Mouse (Mus musculus) bone marrow, adult 2 months (tissue): ENCODE measurements around the gene Ssx9. TPM values are rescaled to one million over a fixed set of nuclear protein-coding genes. Genes with fewer than 3 reads are reported as not detected.
"Not testable (repeated sequence)": the region's sequence is repeated elsewhere in the genome, so short reads cannot be mapped to it uniquely, and the experiment has no call there.

Experiments
- H3K27ac ChIP-seq: fragments of 200-500 bp; 2 replicates; pipeline ENCODE4 v1.5.1; 2012; ENCODE audit warnings: low read depth, mild to moderate bottlenecking, control low read depth, inconsistent platforms, low read length; ENCODE audit not compliant: control insufficient read depth, poor library complexity, insufficient read depth
- H3K4me1 ChIP-seq: fragments of 200-500 bp; 2 replicates; pipeline ENCODE4 v1.6.1; 2011; ENCODE audit warnings: low read length; ENCODE audit not compliant: control insufficient read depth, insufficient read depth
- H3K4me3 ChIP-seq: fragments of 200-500 bp; replicated peaks from 2 replicates; pipeline ENCODE3; 2011; ENCODE audit warnings: mild to moderate bottlenecking, low read depth, low read length, control low read depth; ENCODE audit not compliant: control insufficient read depth
- CTCF ChIP-seq: fragments of 200-500 bp; IDR thresholded peaks from 2 replicates; pipeline ENCODE4 v1.5.1; 2011; ENCODE audit warnings: low read length, control low read depth; ENCODE audit not compliant: control insufficient read depth, insufficient read depth
- POLR2A ChIP-seq: fragments of 200-500 bp; IDR thresholded peaks from 2 replicates; pipeline ENCODE4 v1.6.1; 2011; ENCODE audit warnings: low read depth, mild to moderate bottlenecking, control low read depth, low read length, borderline replicate concordance; ENCODE audit not compliant: control insufficient read depth
- WGBS: fragments of 180-500 bp; shearing (Covaris S2); methylation state at CpG from one replicate; pipeline ENCODE4 v1.1.7; 2018; 5-methylcytosine and 5-hydroxymethylcytosine counted together
- polyA plus RNA-seq: library from polyadenylated mRNA; stranded (reverse); fragments of >200 nt; gene quantifications from 2 replicates; pipeline ENCODE4 v1.2.4, GENCODE M21; 2011; ENCODE audit warnings: low replicate concordance; ENCODE audit not compliant: missing spikeins, insufficient read depth, insufficient read length

Gene Ssx9
- polyA plus RNA-seq: not detected in 2 replicates

GRCm38 (mm10) chrX:8748132-8748531, at the start of gene Ssx9:
Gene Ssx9 (plus strand): TSS chrX:8748432.
- H3K4me1 ChIP-seq, H3K27ac ChIP-seq, H3K4me3 ChIP-seq: not testable (repeated sequence)
- WGBS: 56% methylated on average over 2 of the region's 2 CpGs

- Histone ChIP-seq H3K4me3 (no peak overlapping the region), H3K4me1 (no peaks in the 10 kb centered on the region), H3K27ac (no peak overlapping the region)
- WGBS: 39% methylated on average over 5 of the region's 5 CpGs
- TF ChIP-seq POLR2A (no peak), CTCF (no peak)
These were observed 15.3 kb upstream of the Ssx9 start for GRCm38 (mm10) chrX:8732907-8733306.

- H3K27ac ChIP-seq, H3K4me1 ChIP-seq, H3K4me3 ChIP-seq: not testable (repeated sequence)
- 69% methylated on average over 4 of the region's 4 CpGs for WGBS
These were observed 55.2 kb downstream of the Ssx9 start, which contains the start of gene Ssxb5 for GRCm38 (mm10) chrX:8803391-8803790. Gene Ssxb5 (plus strand): TSS chrX:8803691.

Other genes starting within 250 kb of the Ssx9 start
- gene Gm14459, start 223.5 kb upstream of the Ssx9 start, polyA plus RNA-seq: not detected in 2 replicates
- not detected in 2 replicates for gene Ssxb6, start 200.2 kb upstream of the Ssx9 start, polyA plus RNA-seq
- not detected in 2 replicates for gene Ssxb3, start 156.6 kb upstream of the Ssx9 start, polyA plus RNA-seq
- not detected in 2 replicates for gene Ssxb8, start 57.6 kb upstream of the Ssx9 start, polyA plus RNA-seq
- not detected in 2 replicates for gene Ssxb5, start 55.3 kb downstream of the Ssx9 start, polyA plus RNA-seq
- gene Gm6592, start 95.6 kb downstream of the Ssx9 start, polyA plus RNA-seq: not detected in 2 replicates
- not detected in 2 replicates for gene Gm5751, start 125.8 kb downstream of the Ssx9 start, polyA plus RNA-seq
- 0.57 and 0.63 TPM in 2 replicates for gene B630019K06Rik, start 143.9 kb downstream of the Ssx9 start, polyA plus RNA-seq
- gene Fthl17b, start 214.5 kb downstream of the Ssx9 start, polyA plus RNA-seq: not detected in 2 replicates
- not detected in 2 replicates for gene Fthl17c, start 228.1 kb downstream of the Ssx9 start, polyA plus RNA-seq
- not detected in 2 replicates for gene Fthl17d, start 238.3 kb downstream of the Ssx9 start, polyA plus RNA-seq